Mouse (Mus musculus): ENCODE data around the gene Zfp689. TPM values are rescaled to one million over a fixed set of nuclear protein-coding genes. Genes with fewer than 3 reads are reported as not detected.
A peak's percentile ranks its signal among the peaks of the same experiment; 100 is the strongest.
"Not testable (repeated sequence)": the region's sequence is repeated elsewhere in the genome, so short reads cannot be mapped to it uniquely, and the experiment has no call there.

Zfp689 gene
- 3.1 and 4.8 TPM in 2 replicates for total RNA-seq (2017)

- ATAC-seq (replicated peaks; ENCODE audit: low read depth, poor library complexity, severe bottlenecking), result peak; percentile 97
Measured at GRCm38 (mm10) chr7:127448521-127449300, at the start of gene Zfp689. Zfp689 (minus strand) TSS chr7:127449158.

- ATAC-seq (replicated peaks; ENCODE audit: low read depth, poor library complexity, severe bottlenecking), result no peak; the same call in 1 of the 2 replicates
Measured at GRCm38 (mm10) chr7:127498407-127498806, 49.4 kb upstream of the Zfp689 start.

GRCm38 (mm10) chr7:127497382-127497781, 48.4 kb upstream of the Zfp689 start:
- no peak for ATAC-seq (replicated peaks; ENCODE audit: low read depth, poor library complexity, severe bottlenecking)

GRCm38 (mm10) chr7:127494648-127495047, 45.7 kb upstream of the Zfp689 start:
- ATAC-seq (replicated peaks; ENCODE audit: low read depth, poor library complexity, severe bottlenecking), result no peak

GRCm38 (mm10) chr7:127491846-127492245, 42.9 kb upstream of the Zfp689 start:
- ATAC-seq (replicated peaks; ENCODE audit: low read depth, poor library complexity, severe bottlenecking), result no peak

GRCm38 (mm10) chr7:127489982-127490381, 41.0 kb upstream of the Zfp689 start:
- no peak for ATAC-seq (replicated peaks; ENCODE audit: low read depth, poor library complexity, severe bottlenecking)

- not testable (repeated sequence) for ATAC-seq (replicated peaks; ENCODE audit: low read depth, poor library complexity, severe bottlenecking)
Measured at GRCm38 (mm10) chr7:127488364-127488763, 39.4 kb upstream of the Zfp689 start.

GRCm38 (mm10) chr7:127485416-127485815, 36.5 kb upstream of the Zfp689 start:
- no peak for ATAC-seq (replicated peaks; ENCODE audit: low read depth, poor library complexity, severe bottlenecking)

GRCm38 (mm10) chr7:127480321-127480720, 31.4 kb upstream of the Zfp689 start:
- no peak for ATAC-seq (replicated peaks; ENCODE audit: low read depth, poor library complexity, severe bottlenecking)

GRCm38 (mm10) chr7:127479318-127480225, 30.6 kb upstream of the Zfp689 start:
- ATAC-seq (replicated peaks; ENCODE audit: low read depth, poor library complexity, severe bottlenecking), result no peak

GRCm38 (mm10) chr7:127478635-127479317, 29.8 kb upstream of the Zfp689 start, which contains the start of gene Fbrs:
Fbrs (plus strand) TSS chr7:127479199.
- ATAC-seq (replicated peaks; ENCODE audit: low read depth, poor library complexity, severe bottlenecking), result peak; percentile 51

- ATAC-seq (replicated peaks; ENCODE audit: low read depth, poor library complexity, severe bottlenecking), result peak; percentile 81
Measured at GRCm38 (mm10) chr7:127477687-127478634, 29.0 kb upstream of the Zfp689 start.

- no peak for ATAC-seq (replicated peaks; ENCODE audit: low read depth, poor library complexity, severe bottlenecking)
Measured at GRCm38 (mm10) chr7:127476855-127477254, 27.9 kb upstream of the Zfp689 start.

GRCm38 (mm10) chr7:127476336-127476735, 27.4 kb upstream of the Zfp689 start:
- no peak for ATAC-seq (replicated peaks; ENCODE audit: low read depth, poor library complexity, severe bottlenecking)

- no peak for ATAC-seq (replicated peaks; ENCODE audit: low read depth, poor library complexity, severe bottlenecking)
Measured at GRCm38 (mm10) chr7:127475186-127475740, 26.3 kb upstream of the Zfp689 start.

GRCm38 (mm10) chr7:127474378-127475070, 25.6 kb upstream of the Zfp689 start:
- ATAC-seq (replicated peaks; ENCODE audit: low read depth, poor library complexity, severe bottlenecking), result no peak

GRCm38 (mm10) chr7:127473705-127474104, 24.7 kb upstream of the Zfp689 start:
- ATAC-seq (replicated peaks; ENCODE audit: low read depth, poor library complexity, severe bottlenecking), result no peak

GRCm38 (mm10) chr7:127472060-127472459, 23.1 kb upstream of the Zfp689 start:
- ATAC-seq (replicated peaks; ENCODE audit: low read depth, poor library complexity, severe bottlenecking), result no peak
